Mouse (Mus musculus): ENCODE results near the gene Cyld.

GRCm38 (mm10) chr8:88794615-88794907 lies 97.7 kb downstream of the Cyld start:
- TF ChIP-seq CTCF (conservative IDR thresholded peaks at IDR 0.05 in 1 of 2, IDR thresholded peaks at IDR 0.05 in 1 of 2; ENCODE audit: low read depth in 2 of 2, low read length in 2 of 2) (no peak), POLR2A (IDR thresholded peaks at IDR 0.05; ENCODE audit: low read depth, low read length) (no peak), TCF12 (IDR thresholded peaks at IDR 0.05; ENCODE audit: low read depth, low read length) (no peak), USF1 (IDR thresholded peaks at IDR 0.05; ENCODE audit: low read depth, low read length) (no peak), EP300 (IDR thresholded peaks at IDR 0.05; ENCODE audit: low read length) (no peak), RCOR1 (conservative IDR thresholded peaks at IDR 0.05; ENCODE audit: low read depth, low read length) (no peak), NELFE (IDR thresholded peaks at IDR 0.05; ENCODE audit: low read depth, low read length) (no peak), PAX5 (IDR thresholded peaks at IDR 0.05; ENCODE audit: low read length) (no peak), ZNF384 (IDR thresholded peaks at IDR 0.05; ENCODE audit: low read depth, low read length) (no peak), MXI1 (IDR thresholded peaks at IDR 0.05; ENCODE audit: low read depth, low read length) (no peak), E2F4 (IDR thresholded peaks at IDR 0.05; ENCODE audit: insufficient replicate concordance, low read depth, low read length) (no peak), MAX (IDR thresholded peaks at IDR 0.05; ENCODE audit: low read length) (no peak), POLR2AphosphoS2 (IDR thresholded peaks at IDR 0.05; ENCODE audit: low read depth, low read length) (no peak)

Measured in CH12.LX (cell line).